Mouse (Mus musculus) hindbrain, embryonic 15.5 days (tissue): ENCODE results near the gene Arhgap19. TPM values are rescaled to one million over a fixed set of nuclear protein-coding genes. Genes with fewer than 3 reads are reported as not detected.

Experiments used
- ATAC-seq: fragments of 200-750 bp; cut with Nextera tagmentation; 2 replicates; pipeline ENCODE4 v1.8.0; 2017; ENCODE audit warnings: low read depth, moderate number of reproducible peaks, moderate TSS enrichment; ENCODE audit not compliant: low FRiP score
- H3K27ac ChIP-seq: fragments of 300-500 bp; sonication (generic); replicated peaks from 2 replicates; pipeline ENCODE4 v1.5.1; 2015; ENCODE audit warnings: mild to moderate bottlenecking, inconsistent platforms
- H3K27me3 ChIP-seq: fragments of 300-500 bp; sonication (generic); 2 replicates; pipeline ENCODE4 v1.6.1; 2015; ENCODE audit warnings: control low read depth, inconsistent platforms
- H3K36me3 ChIP-seq: fragments of 300-500 bp; sonication (generic); 2 replicates; pipeline ENCODE4 v1.6.1; 2015; ENCODE audit warnings: control low read depth, inconsistent platforms
- H3K4me1 ChIP-seq: fragments of 300-500 bp; sonication (generic); replicated peaks from 2 replicates; pipeline ENCODE4 v1.6.1; 2015; ENCODE audit warnings: control low read depth, inconsistent platforms
- H3K4me2 ChIP-seq: fragments of 300-500 bp; sonication (generic); 2 replicates; pipeline ENCODE4 v1.6.1; 2015; ENCODE audit warnings: moderate library complexity, mild to moderate bottlenecking, inconsistent platforms
- H3K4me3 ChIP-seq: fragments of 300-500 bp; sonication (generic); 2 replicates; pipeline ENCODE4 v1.5.1; 2015; ENCODE audit warnings: mild to moderate bottlenecking, inconsistent platforms
- H3K9ac ChIP-seq: fragments of 300-500 bp; sonication (generic); 2 replicates; pipeline ENCODE4 v1.6.1; 2015; ENCODE audit warnings: inconsistent platforms
- H3K9me3 ChIP-seq: fragments of 300-500 bp; sonication (generic); 2 replicates; pipeline ENCODE4 v1.6.1; 2016; ENCODE audit warnings: control low read depth, inconsistent platforms
- WGBS: fragments of 180-500 bp; shearing (Covaris S2); methylation state at CpG from one replicate; pipeline ENCODE4 v1.1.7; 2015; 5-methylcytosine and 5-hydroxymethylcytosine counted together
- polyA plus RNA-seq: library from polyadenylated mRNA; unstranded; fragments of >200 nt; fragmentation: Nextera tagmentation; extraction: Ambion mirVana; gene quantifications from 2 replicates; pipeline ENCODE4 v1.2.1, GENCODE M21; 2015

Arhgap19 gene
- polyA plus RNA-seq, 1 experiment from 2014 or later = 5.8 TPM

GRCm38 (mm10) chr19:41754760-41755159, 47.1 kb downstream of the Arhgap19 start:
- no peak for ATAC-seq
- no peak overlapping the region for H3K4me3 ChIP-seq
- 39% methylated on average over 15 of the region's 15 CpGs for WGBS
- no peaks in the 10 kb centered on the region for H3K36me3 ChIP-seq
- H3K9ac ChIP-seq = no peak overlapping the region
- H3K27ac ChIP-seq = no peak overlapping the region
- peaks cover 9% of the 10 kb centered on the region for H3K4me1 ChIP-seq
- H3K27me3 ChIP-seq = peaks cover 16% of the 10 kb centered on the region; the same call in 1 of the 2 replicates
- no peak overlapping the region for H3K4me2 ChIP-seq
- H3K9me3 ChIP-seq = no peaks in the 10 kb centered on the region

GRCm38 (mm10) chr19:41751906-41752305, 49.9 kb downstream of the Arhgap19 start:
- no peak overlapping the region for H3K27ac ChIP-seq
- no peak overlapping the region for H3K9ac ChIP-seq
- H3K4me1 ChIP-seq = peaks cover 11% of the 10 kb centered on the region
- H3K27me3 ChIP-seq = peaks cover 16% of the 10 kb centered on the region; the same call in 1 of the 2 replicates
- no peak for ATAC-seq
- H3K9me3 ChIP-seq = no peaks in the 10 kb centered on the region
- no peak overlapping the region for H3K4me3 ChIP-seq
- 64% methylated on average over 11 of the region's 11 CpGs for WGBS
- no peaks in the 10 kb centered on the region for H3K36me3 ChIP-seq
- no peak overlapping the region for H3K4me2 ChIP-seq

- no peak overlapping the region for H3K9ac ChIP-seq
- H3K27me3 ChIP-seq = peaks cover 4% of the 10 kb centered on the region; the same call in 1 of the 2 replicates
- peaks cover 53% of the 10 kb centered on the region for H3K4me1 ChIP-seq
- no peak for ATAC-seq
- H3K4me2 ChIP-seq = no peak overlapping the region
- no peaks in the 10 kb centered on the region for H3K9me3 ChIP-seq
- H3K27ac ChIP-seq = no peak overlapping the region
- 87% methylated on average over 14 of the region's 14 CpGs for WGBS
- H3K4me3 ChIP-seq = no peak overlapping the region
- no peaks in the 10 kb centered on the region for H3K36me3 ChIP-seq
Measured at GRCm38 (mm10) chr19:41747436-41747835, 54.4 kb downstream of the Arhgap19 start.

GRCm38 (mm10) chr19:41745941-41746557, 55.8 kb downstream of the Arhgap19 start:
- Histone ChIP-seq H3K9me3 (no peaks in the 10 kb centered on the region), H3K9ac (no peak overlapping the region), H3K4me1 (peaks cover 63% of the 10 kb centered on the region), H3K36me3 (no peaks in the 10 kb centered on the region), H3K4me3 (no peak overlapping the region), H3K27me3 (no peaks in the 10 kb centered on the region), H3K27ac (peak overlapping the region; percentile 49; the same call in 1 of the 2 replicates), H3K4me2 (no peak overlapping the region)
- 23% methylated on average over 15 of the region's 15 CpGs for whole genome bisulfite sequencing
- ATAC-seq = peak; percentile 90

GRCm38 (mm10) chr19:41743396-41743795, 58.5 kb downstream of the Arhgap19 start, which contains the start of gene Slit1:
Slit1 (minus strand) TSS chr19:41743665.
- H3K9ac ChIP-seq = peak within 1 kb of the TSS; percentile 68
- H3K4me3 ChIP-seq = peak within 1 kb of the TSS; percentile 58
- H3K4me2 ChIP-seq = peak within 1 kb of the TSS; percentile 87
- H3K36me3 ChIP-seq = no peaks in the 10 kb centered on the region
- peaks cover 83% of the 10 kb centered on the region for H3K4me1 ChIP-seq
- peak within 1 kb of the TSS; percentile 77 for H3K27ac ChIP-seq
- H3K27me3 ChIP-seq = no peaks in the 10 kb centered on the region
- ATAC-seq = peak; percentile 54
- H3K9me3 ChIP-seq = no peaks in the 10 kb centered on the region
- 2% methylated on average over 42 of the region's 44 CpGs for WGBS

GRCm38 (mm10) chr19:41738896-41739295, 63.0 kb downstream of the Arhgap19 start:
- H3K27me3 ChIP-seq = no peaks in the 10 kb centered on the region
- H3K4me1 ChIP-seq = peaks cover 77% of the 10 kb centered on the region
- 17% methylated on average over 4 of the region's 4 CpGs for WGBS
- peak overlapping the region; percentile 87 for H3K4me2 ChIP-seq
- ATAC-seq = no peak
- H3K27ac ChIP-seq = peak overlapping the region; percentile 58; the same call in 1 of the 2 replicates
- H3K9ac ChIP-seq = peak overlapping the region; percentile 11
- no peaks in the 10 kb centered on the region for H3K9me3 ChIP-seq
- no peaks in the 10 kb centered on the region for H3K36me3 ChIP-seq
- H3K4me3 ChIP-seq = 0 out of 2 replicates have a peak overlapping the region, but pooled peaks have one; percentile 25

GRCm38 (mm10) chr19:41738429-41738805, 63.4 kb downstream of the Arhgap19 start:
- H3K27ac ChIP-seq = peak overlapping the region; percentile 58
- no peaks in the 10 kb centered on the region for H3K27me3 ChIP-seq
- peak; percentile 16; the same call in 1 of the 2 replicates for ATAC-seq
- peaks cover 72% of the 10 kb centered on the region for H3K4me1 ChIP-seq
- peak overlapping the region; percentile 11; the same call in 1 of the 2 replicates for H3K9ac ChIP-seq
- 8% methylated on average over 14 of the region's 14 CpGs for WGBS
- peak overlapping the region; percentile 87 for H3K4me2 ChIP-seq
- peak overlapping the region; percentile 25 for H3K4me3 ChIP-seq
- no peaks in the 10 kb centered on the region for H3K36me3 ChIP-seq
- H3K9me3 ChIP-seq = no peaks in the 10 kb centered on the region

- 2% methylated on average over 17 of the region's 18 CpGs for WGBS
- H3K4me2 ChIP-seq = peak overlapping the region; percentile 87
- H3K4me1 ChIP-seq = peaks cover 67% of the 10 kb centered on the region
- H3K36me3 ChIP-seq = no peaks in the 10 kb centered on the region
- H3K9ac ChIP-seq = 0 out of 2 replicates have a peak overlapping the region, but pooled peaks have one; percentile 11
- H3K27ac ChIP-seq = peak overlapping the region; percentile 43; the same call in 1 of the 2 replicates
- no peaks in the 10 kb centered on the region for H3K9me3 ChIP-seq
- peak overlapping the region; percentile 25 for H3K4me3 ChIP-seq
- peak; percentile 68 for ATAC-seq
- no peaks in the 10 kb centered on the region for H3K27me3 ChIP-seq
Measured at GRCm38 (mm10) chr19:41737657-41738428, 64.0 kb downstream of the Arhgap19 start.

GRCm38 (mm10) chr19:41734685-41735084, 67.2 kb downstream of the Arhgap19 start:
- Histone ChIP-seq H3K36me3 (peaks cover 9% of the 10 kb centered on the region; the same call in 1 of the 2 replicates), H3K4me1 (peaks cover 36% of the 10 kb centered on the region), H3K9me3 (peaks cover 8% of the 10 kb centered on the region), H3K4me2 (no peak overlapping the region), H3K4me3 (no peak overlapping the region), H3K27ac (no peak overlapping the region), H3K27me3 (no peaks in the 10 kb centered on the region), H3K9ac (no peak overlapping the region)
- WGBS = 16% methylated on average over 10 of the region's 10 CpGs
- ATAC-seq = peak; percentile 39; the same call in 1 of the 2 replicates

GRCm38 (mm10) chr19:41725491-41725890, 76.4 kb downstream of the Arhgap19 start:
- 51% methylated on average over 2 of the region's 2 CpGs for WGBS

GRCm38 (mm10) chr19:41724831-41725470, 76.9 kb downstream of the Arhgap19 start:
- Histone ChIP-seq H3K4me1 (peaks cover 18% of the 10 kb centered on the region), H3K9ac (no peak overlapping the region), H3K9me3 (no peaks in the 10 kb centered on the region), H3K4me2 (no peak overlapping the region), H3K27me3 (no peaks in the 10 kb centered on the region), H3K4me3 (no peak overlapping the region), H3K36me3 (no peaks in the 10 kb centered on the region), H3K27ac (peak overlapping the region; percentile 80)
- ATAC-seq = peak; percentile 66; the same call in 1 of the 2 replicates
- 26% methylated on average over 9 of the region's 9 CpGs for WGBS

More at GRCm38 (mm10) chr19:41725491-41725890, 76.4 kb downstream of the Arhgap19 start:
- Histone ChIP-seq H3K4me3 (no peak overlapping the region), H3K9me3 (no peaks in the 10 kb centered on the region), H3K4me1 (peaks cover 18% of the 10 kb centered on the region), H3K27me3 (no peaks in the 10 kb centered on the region), H3K27ac (peak overlapping the region; percentile 80), H3K4me2 (no peak overlapping the region), H3K36me3 (no peaks in the 10 kb centered on the region), H3K9ac (no peak overlapping the region)
- ATAC-seq = peak; percentile 48; the same call in 1 of the 2 replicates
